Mouse (Mus musculus) embryonic facial prominence, embryonic 15.5 days (tissue): ENCODE results near the gene Scaf1. TPM values are rescaled to one million over a fixed set of nuclear protein-coding genes. Genes with fewer than 3 reads are reported as not detected.

Experiments
- ATAC-seq: fragments of 200-750 bp; cut with Nextera tagmentation; 2 replicates; pipeline ENCODE4 v1.8.0; 2017; ENCODE audit warnings: low read depth, moderate TSS enrichment; ENCODE audit not compliant: insufficient number of reproducible peaks, low FRiP score, low TSS enrichment
- H3K27ac ChIP-seq: fragments of 300-500 bp; sonication (generic); replicated peaks from 2 replicates; pipeline ENCODE4 v1.5.1; 2015; ENCODE audit warnings: mild to moderate bottlenecking, inconsistent platforms
- H3K27me3 ChIP-seq: fragments of 300-500 bp; sonication (generic); 2 replicates; pipeline ENCODE4 v1.6.1; 2015; ENCODE audit warnings: inconsistent platforms
- H3K36me3 ChIP-seq: fragments of 300-500 bp; sonication (generic); 2 replicates; pipeline ENCODE4 v1.6.1; 2015; ENCODE audit warnings: mild to moderate bottlenecking, inconsistent platforms
- H3K4me1 ChIP-seq: fragments of 300-500 bp; sonication (generic); 2 replicates; pipeline ENCODE4 v1.6.1; 2015; ENCODE audit warnings: inconsistent platforms
- H3K4me2 ChIP-seq: fragments of 300-500 bp; sonication (generic); replicated peaks from 2 replicates; pipeline ENCODE4 v1.6.1; 2015; ENCODE audit warnings: mild to moderate bottlenecking, inconsistent platforms
- H3K4me3 ChIP-seq: fragments of 300-500 bp; sonication (generic); replicated peaks from 2 replicates; pipeline ENCODE4 v1.5.1; 2015; ENCODE audit warnings: mild to moderate bottlenecking, inconsistent platforms
- H3K9ac ChIP-seq: fragments of 300-500 bp; sonication (generic); 2 replicates; pipeline ENCODE4 v1.6.1; 2015; ENCODE audit warnings: inconsistent platforms
- H3K9me3 ChIP-seq: fragments of 300-500 bp; sonication (generic); replicated peaks from 2 replicates; pipeline ENCODE4 v1.6.1; 2016; ENCODE audit warnings: inconsistent platforms
- WGBS: fragments of 180-500 bp; shearing (Covaris S2); methylation state at CpG from one replicate; pipeline ENCODE4 v1.1.7; 2015; 5-methylcytosine and 5-hydroxymethylcytosine counted together
- polyA plus RNA-seq: library from polyadenylated mRNA; unstranded; fragments of >200 nt; fragmentation: Nextera tagmentation; extraction: Ambion mirVana; gene quantifications from 2 replicates; pipeline ENCODE4 v1.2.1, GENCODE M21; 2015

Scaf1 gene
- polyA plus RNA-seq, 1 experiment from 2014 or later: 41.9 TPM

DNA sequence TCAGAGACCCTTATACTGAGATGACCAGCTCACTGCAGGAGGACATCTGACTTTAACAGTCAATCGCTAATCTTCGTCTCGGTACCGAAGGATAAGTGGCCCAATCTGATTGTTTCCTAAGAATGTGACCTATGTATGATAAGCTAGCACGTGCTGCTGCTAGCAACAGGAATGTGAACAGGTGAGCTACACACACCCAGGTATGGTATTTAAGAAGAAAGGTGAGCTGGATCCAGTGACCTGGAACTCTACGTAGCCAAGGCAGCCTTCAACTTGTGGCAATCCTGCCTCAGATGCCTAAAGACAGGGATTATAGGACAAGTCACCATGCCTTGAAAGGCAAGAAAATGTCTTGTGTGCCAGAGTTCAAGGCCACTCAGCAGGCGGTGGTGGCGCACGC lies 22.2 kb upstream of the Scaf1 start:
- Histone ChIP-seq H3K36me3 (peaks cover 99% of the 10 kb centered on the region), H3K27ac (no peak overlapping the region), H3K27me3 (no peaks in the 10 kb centered on the region), H3K4me1 (no peaks in the 10 kb centered on the region), H3K9me3 (no peaks in the 10 kb centered on the region), H3K9ac (no peak overlapping the region), H3K4me2 (no peak overlapping the region), H3K4me3 (no peak overlapping the region)
- ATAC-seq: no peak
- 92% methylated on average over 9 of the region's 9 CpGs for WGBS

DNA sequence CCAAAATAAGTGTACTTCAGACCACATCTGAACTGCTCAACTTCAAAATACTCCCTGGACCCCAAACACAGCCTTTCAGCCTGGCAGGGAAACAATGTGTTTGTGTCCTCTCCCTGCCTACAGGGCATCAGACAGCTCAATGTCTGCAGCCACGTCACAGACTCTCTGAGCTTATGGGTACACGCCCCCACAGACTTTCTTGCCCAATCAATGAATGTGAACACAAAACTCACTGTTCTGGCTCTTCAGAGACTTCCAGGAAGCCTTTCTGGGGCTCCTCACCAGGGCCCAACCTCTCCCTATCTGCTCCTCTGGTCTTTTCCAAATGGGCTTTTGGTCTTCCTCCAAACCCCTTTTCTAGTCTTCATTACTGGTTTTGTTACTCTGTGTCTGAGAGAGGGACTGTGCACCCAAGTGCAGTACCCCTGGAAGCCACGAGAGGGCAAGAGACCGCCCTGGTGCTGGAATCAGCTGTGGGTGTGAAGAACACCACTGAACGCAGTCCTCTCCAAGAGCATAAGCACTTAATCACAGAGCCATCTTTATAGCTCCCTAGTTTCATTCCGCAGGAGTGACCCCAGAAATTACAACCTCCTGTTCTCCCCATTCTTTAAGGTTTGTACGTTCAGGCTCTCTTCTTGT lies 21.7 kb upstream of the Scaf1 start:
- no peaks in the 10 kb centered on the region for H3K9me3 ChIP-seq
- no peak overlapping the region for H3K4me3 ChIP-seq
- WGBS: 70% methylated on average over 7 of the region's 7 CpGs
- H3K27ac ChIP-seq: no peak overlapping the region
- peaks cover 99% of the 10 kb centered on the region for H3K36me3 ChIP-seq
- H3K4me1 ChIP-seq: no peaks in the 10 kb centered on the region
- ATAC-seq: no peak
- no peak overlapping the region for H3K9ac ChIP-seq
- no peak overlapping the region for H3K4me2 ChIP-seq
- no peaks in the 10 kb centered on the region for H3K27me3 ChIP-seq

DNA sequence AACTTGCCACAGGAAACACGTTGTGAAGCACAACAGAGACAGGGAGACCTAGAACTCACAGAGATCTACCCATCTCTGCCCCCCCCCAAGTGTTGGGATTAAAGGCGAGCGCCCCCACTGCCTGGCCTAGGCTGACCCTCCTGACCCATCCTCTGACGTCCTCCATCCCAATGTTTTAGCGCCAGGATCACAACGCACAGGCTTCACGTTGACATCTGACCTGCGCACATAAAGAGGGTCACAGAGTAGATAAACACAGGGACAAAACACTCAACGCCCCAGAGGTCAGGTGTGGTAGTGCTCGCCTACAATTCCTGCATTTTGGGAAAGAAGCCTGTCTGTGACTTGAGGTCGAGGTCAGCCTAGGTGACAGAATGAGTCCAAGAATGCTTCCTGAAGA lies 20.5 kb upstream of the Scaf1 start:
- ATAC-seq: no peak
- Histone ChIP-seq H3K9ac (no peak overlapping the region), H3K4me1 (no peaks in the 10 kb centered on the region), H3K27me3 (no peaks in the 10 kb centered on the region), H3K4me2 (no peak overlapping the region), H3K9me3 (no peaks in the 10 kb centered on the region), H3K27ac (no peak overlapping the region), H3K36me3 (peaks cover 99% of the 10 kb centered on the region), H3K4me3 (no peak overlapping the region)
- WGBS: 87% methylated on average over 11 of the region's 11 CpGs

DNA sequence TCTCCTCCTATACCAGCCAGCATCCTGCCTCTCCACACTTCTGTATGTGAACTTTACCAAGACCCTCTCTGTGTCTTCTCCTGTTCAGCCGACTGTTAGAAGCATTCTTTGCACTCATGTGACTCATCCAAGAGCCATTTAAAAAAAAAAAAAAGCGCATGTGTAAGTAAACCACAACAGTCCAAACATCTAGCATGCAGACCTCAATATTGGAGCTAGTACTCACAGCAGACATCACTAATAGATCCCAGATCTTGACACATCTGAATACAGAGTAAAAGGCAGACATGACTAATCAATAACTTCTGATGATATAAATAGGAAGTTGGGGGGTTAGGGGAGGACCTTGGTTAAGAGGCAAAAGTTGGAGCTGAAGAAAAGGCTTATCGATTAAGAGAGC lies 19.5 kb upstream of the Scaf1 start:
- ATAC-seq: no peak
- H3K9me3 ChIP-seq: no peaks in the 10 kb centered on the region
- no peaks in the 10 kb centered on the region for H3K27me3 ChIP-seq
- H3K9ac ChIP-seq: no peak overlapping the region
- no peaks in the 10 kb centered on the region for H3K4me1 ChIP-seq
- H3K36me3 ChIP-seq: peaks cover 99% of the 10 kb centered on the region
- no peak overlapping the region for H3K27ac ChIP-seq
- 70% methylated on average over 3 of the region's 3 CpGs for WGBS
- no peak overlapping the region for H3K4me2 ChIP-seq
- H3K4me3 ChIP-seq: no peak overlapping the region

DNA sequence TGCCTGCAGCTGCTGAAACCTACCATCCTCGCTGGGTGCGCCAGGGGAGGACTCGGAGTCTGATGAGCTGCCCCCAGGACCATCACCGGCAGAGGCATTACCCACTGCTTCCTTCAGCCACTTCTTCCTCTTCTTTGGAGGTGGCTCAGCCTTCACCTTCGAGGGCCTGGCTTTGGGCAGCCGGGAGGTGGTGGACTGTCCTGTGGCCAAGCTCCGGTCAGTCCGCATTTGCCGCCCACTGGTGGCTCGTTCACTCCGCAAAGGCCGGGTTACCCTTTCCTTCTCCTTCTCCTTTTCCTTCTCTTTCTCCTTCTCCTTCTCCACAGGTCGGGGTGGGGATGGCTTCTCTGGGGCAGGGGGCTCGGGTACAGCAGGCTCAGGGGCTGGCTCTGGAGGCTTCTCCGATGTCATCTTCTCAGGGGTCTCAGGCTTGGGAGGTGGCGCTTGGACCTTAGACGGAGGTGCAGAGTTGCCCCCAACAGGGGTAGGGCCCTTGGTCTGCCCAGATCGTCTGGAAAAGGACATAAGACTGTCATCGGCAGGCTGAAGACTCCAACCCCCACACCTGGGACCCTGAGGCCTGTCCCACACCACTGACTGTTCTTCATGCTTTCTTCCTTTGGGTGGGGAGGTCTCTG lies 17.7 kb upstream of the Scaf1 start:
- Histone ChIP-seq H3K9ac (no peak overlapping the region), H3K9me3 (no peaks in the 10 kb centered on the region), H3K4me3 (no peak overlapping the region), H3K4me1 (no peaks in the 10 kb centered on the region), H3K27ac (no peak overlapping the region), H3K4me2 (no peak overlapping the region), H3K36me3 (peaks cover 97% of the 10 kb centered on the region), H3K27me3 (no peaks in the 10 kb centered on the region)
- WGBS: 94% methylated on average over 19 of the region's 19 CpGs
- ATAC-seq: no peak

DNA sequence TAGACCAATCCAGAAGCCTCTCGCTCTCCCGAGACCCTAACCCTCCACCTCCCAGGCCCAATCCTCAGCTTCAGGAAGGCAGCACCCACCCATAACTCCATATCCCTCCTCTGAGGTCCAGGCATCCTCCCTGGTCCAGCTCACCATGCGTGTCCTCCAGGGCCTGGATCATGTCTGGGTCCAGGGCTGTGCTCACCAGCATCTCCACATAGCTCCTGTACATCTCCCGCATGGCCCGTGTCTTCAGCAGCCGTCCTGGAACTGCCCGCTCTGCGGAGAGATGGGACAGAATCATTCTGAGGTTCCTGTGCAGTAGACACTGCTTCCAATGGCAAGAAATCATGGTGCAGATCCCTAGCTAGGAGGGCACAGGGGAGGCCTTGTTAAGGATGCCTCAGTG lies 14.7 kb upstream of the Scaf1 start:
- WGBS: 97% methylated on average over 8 of the region's 8 CpGs
- H3K36me3 ChIP-seq: peaks cover 92% of the 10 kb centered on the region
- H3K27me3 ChIP-seq: no peaks in the 10 kb centered on the region
- no peak overlapping the region for H3K27ac ChIP-seq
- H3K4me1 ChIP-seq: peaks cover 8% of the 10 kb centered on the region; the same call in 1 of the 2 replicates
- no peak for ATAC-seq
- no peak overlapping the region for H3K4me3 ChIP-seq
- no peak overlapping the region for H3K4me2 ChIP-seq
- H3K9ac ChIP-seq: no peak overlapping the region
- no peaks in the 10 kb centered on the region for H3K9me3 ChIP-seq

DNA sequence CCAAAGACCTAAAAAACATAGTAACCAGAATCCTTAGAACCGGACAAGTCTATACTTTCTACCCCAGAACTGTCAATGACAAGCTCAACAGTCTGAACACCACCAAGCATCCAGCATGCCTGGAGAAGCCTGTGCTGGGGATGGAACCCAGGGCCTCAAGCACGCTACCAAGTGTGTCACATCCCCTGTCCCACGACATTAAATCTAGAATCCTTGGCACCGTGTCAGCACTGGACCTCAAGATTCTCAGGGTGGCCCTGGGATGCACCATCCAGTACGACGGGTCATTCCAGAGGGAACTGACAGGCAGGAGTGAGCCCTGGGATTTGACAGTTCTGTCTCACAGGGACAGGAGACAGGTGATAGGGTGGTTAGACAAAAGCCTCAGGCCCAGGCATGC lies 13.8 kb upstream of the Scaf1 start:
- no peaks in the 10 kb centered on the region for H3K27me3 ChIP-seq
- ATAC-seq: no peak
- H3K27ac ChIP-seq: no peak overlapping the region
- H3K36me3 ChIP-seq: peaks cover 84% of the 10 kb centered on the region
- 87% methylated on average over 6 of the region's 6 CpGs for WGBS
- H3K9me3 ChIP-seq: no peaks in the 10 kb centered on the region
- H3K4me3 ChIP-seq: no peak overlapping the region
- H3K9ac ChIP-seq: no peak overlapping the region
- H3K4me1 ChIP-seq: peaks cover 13% of the 10 kb centered on the region; the same call in 1 of the 2 replicates
- no peak overlapping the region for H3K4me2 ChIP-seq

DNA sequence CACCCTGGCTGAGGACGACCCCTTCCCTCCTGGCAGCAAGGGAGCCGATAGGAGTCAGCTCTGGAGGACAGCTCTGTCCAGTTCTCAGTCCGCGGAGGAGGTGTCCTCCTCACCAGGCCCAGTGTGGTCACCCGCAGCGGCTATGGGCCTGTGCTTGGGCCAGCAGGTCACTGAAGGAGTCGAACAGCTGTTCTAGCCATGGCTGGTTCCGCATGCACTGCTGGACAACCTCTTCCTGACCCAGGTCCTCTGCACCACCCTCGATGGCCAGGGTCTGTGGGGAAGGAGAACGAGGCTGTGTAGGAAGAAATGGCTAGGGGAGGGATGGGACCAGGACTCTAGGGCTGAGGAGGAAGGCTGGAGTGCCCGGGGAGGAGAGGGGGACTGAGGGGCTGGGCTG lies 12.2 kb upstream of the Scaf1 start:
- Histone ChIP-seq H3K4me2 (no peak overlapping the region), H3K9ac (no peak overlapping the region), H3K36me3 (peaks cover 67% of the 10 kb centered on the region), H3K27ac (no peak overlapping the region), H3K9me3 (no peaks in the 10 kb centered on the region), H3K4me3 (no peak overlapping the region), H3K4me1 (peaks cover 13% of the 10 kb centered on the region; the same call in 1 of the 2 replicates), H3K27me3 (no peaks in the 10 kb centered on the region)
- 91% methylated on average over 11 of the region's 11 CpGs for WGBS
- no peak for ATAC-seq

DNA sequence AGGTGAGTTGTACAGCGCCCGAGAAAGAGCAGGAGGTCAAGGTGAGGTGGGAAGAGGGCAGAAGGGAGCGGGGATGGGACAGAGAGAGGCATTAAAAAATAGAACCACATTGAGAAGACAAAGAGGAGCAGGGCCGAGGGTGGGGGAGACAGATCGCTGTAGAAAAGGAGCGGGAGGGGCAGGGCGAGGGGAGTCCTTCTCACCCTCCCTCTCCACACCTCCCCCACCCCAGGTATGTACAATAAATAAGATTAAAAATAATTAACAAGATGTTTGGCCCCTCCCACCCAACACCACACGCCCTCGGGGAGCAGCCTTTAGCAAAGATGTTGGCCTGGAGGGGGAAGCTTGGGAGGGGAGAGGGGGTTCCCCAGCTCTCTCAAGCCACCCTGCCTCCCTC lies 11.6 kb upstream of the Scaf1 start:
- peaks cover 61% of the 10 kb centered on the region for H3K36me3 ChIP-seq
- peaks cover 13% of the 10 kb centered on the region; the same call in 1 of the 2 replicates for H3K4me1 ChIP-seq
- no peaks in the 10 kb centered on the region for H3K27me3 ChIP-seq
- H3K9me3 ChIP-seq: no peaks in the 10 kb centered on the region
- no peak overlapping the region for H3K27ac ChIP-seq
- no peak overlapping the region for H3K4me2 ChIP-seq
- H3K9ac ChIP-seq: no peak overlapping the region
- no peak for ATAC-seq
- no peak overlapping the region for H3K4me3 ChIP-seq
- 88% methylated on average over 9 of the region's 9 CpGs for WGBS

DNA sequence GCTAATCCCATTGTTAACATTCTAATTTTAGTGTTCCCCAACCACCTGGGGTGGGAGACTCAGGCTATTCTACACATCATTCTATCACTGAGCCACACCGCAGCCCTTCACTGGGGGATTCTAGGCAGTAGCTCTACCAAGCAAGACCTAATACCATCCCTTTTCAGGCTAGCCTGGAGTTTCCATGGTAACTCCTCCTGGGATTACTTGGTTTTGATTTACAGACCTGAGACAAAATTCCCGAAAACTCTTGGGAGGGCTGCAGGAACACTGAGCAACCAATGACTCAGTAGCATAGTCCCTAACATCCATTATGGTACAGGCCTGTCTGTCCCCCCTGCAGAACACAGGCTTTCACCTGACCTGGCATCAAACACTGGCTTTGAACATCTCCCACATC lies 10.1 kb upstream of the Scaf1 start:
- Histone ChIP-seq H3K9ac (no peak overlapping the region), H3K27ac (peak overlapping the region; percentile 44; the same call in 1 of the 2 replicates), H3K9me3 (no peaks in the 10 kb centered on the region), H3K4me3 (no peak overlapping the region), H3K36me3 (peaks cover 46% of the 10 kb centered on the region), H3K4me2 (no peak overlapping the region), H3K4me1 (peaks cover 13% of the 10 kb centered on the region; the same call in 1 of the 2 replicates), H3K27me3 (no peaks in the 10 kb centered on the region)
- no peak for ATAC-seq
- 57% methylated on average over 2 of the region's 2 CpGs for WGBS

DNA sequence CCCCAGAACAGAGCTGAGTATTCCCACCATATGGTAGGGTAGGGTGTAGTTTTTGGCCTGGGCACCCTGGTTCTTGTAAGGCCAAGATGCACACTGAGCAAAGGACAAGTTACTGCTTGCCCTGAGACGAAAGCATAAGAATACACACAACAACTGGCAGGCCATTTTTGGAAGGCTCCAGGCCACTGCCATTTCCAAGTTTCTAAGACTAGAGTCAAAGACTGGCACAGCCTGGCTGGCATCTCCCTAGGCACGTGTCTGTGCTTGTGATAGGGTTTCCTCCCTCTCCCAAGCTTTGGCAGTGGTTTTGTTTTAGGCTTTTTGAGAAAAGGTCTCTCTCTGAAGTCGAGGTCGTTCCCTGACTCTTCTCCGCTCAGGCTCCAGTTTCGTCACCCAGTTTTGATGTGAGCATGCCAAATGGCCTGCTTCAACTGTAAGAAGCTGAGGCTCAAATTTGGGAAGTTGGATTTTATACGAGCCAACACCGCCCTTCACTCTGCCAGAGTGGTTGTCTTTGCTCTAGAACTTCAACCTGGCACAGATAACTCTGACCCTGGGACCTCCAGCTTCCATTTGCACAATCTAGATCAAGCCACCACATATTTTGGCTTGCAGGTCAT lies 9.5 kb upstream of the Scaf1 start:
- peaks cover 13% of the 10 kb centered on the region; the same call in 1 of the 2 replicates for H3K4me1 ChIP-seq
- H3K9me3 ChIP-seq: no peaks in the 10 kb centered on the region
- 59% methylated on average over 8 of the region's 8 CpGs for WGBS
- H3K36me3 ChIP-seq: peaks cover 41% of the 10 kb centered on the region
- ATAC-seq: no peak
- H3K9ac ChIP-seq: no peak overlapping the region
- H3K4me2 ChIP-seq: no peak overlapping the region
- peak overlapping the region; percentile 44; the same call in 1 of the 2 replicates for H3K27ac ChIP-seq
- H3K27me3 ChIP-seq: no peaks in the 10 kb centered on the region
- H3K4me3 ChIP-seq: no peak overlapping the region
